Mouse (Mus musculus) ZHBTc4 (cell line): ENCODE results near the gene Olfr410.

Experiments
- DNase-seq: peaks from one replicate; pipeline ENCODE4 v3.0.0-alpha.2; 2011; ENCODE audit warnings: low read depth, low spot score

The Olfr410 gene

DNA sequence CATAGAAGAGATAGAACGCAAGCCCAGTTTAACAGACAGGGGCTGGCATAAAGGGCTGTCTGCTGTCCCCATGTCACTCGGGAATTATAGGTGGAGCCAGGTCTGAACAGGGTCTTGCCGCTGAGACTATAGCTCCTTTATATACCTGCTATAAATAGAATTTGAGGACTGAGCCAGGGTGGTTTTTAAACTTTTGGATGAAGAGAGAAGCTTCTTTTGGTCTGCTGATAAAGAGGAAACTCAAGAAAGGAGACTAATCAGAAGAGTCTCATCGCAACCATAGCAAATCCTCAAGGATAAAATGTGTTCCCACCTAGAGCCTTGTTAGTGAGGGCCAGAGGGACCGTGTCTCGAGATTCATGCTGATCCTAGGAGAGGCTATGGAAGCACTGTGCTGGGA, at the start of gene Olfr410:
Gene Olfr410 (minus strand): TSS at position 101 of the 400 bp plus-strand sequence.
- no peak for DNase-seq

GRCm38 (mm10) chr11:74387203-74387602, 49.4 kb upstream of the Olfr410 start:
- DNase-seq: no peak

DNA sequence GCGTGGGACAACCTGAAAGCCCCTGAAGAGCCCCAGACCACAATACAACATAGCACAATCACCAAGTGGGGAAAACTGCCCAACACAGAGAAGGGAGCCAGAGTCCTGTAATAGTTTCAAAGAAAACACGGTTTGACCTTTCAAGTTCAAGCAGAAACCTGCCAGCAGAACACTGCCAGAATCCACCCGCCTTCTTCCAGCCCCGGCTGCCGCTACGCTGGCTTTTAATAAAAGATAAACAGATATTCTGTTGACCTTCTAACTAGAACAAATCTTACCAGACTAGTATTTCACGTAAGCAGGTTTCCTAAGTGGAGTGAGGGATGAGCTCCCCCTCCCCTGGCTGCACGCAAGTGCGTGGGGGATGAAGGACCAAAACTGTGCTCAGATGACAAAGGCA, 47.8 kb upstream of the Olfr410 start:
- DNase-seq: no peak

GRCm38 (mm10) chr11:74379166-74379873, 41.5 kb upstream of the Olfr410 start:
- no peak for DNase-seq

DNA sequence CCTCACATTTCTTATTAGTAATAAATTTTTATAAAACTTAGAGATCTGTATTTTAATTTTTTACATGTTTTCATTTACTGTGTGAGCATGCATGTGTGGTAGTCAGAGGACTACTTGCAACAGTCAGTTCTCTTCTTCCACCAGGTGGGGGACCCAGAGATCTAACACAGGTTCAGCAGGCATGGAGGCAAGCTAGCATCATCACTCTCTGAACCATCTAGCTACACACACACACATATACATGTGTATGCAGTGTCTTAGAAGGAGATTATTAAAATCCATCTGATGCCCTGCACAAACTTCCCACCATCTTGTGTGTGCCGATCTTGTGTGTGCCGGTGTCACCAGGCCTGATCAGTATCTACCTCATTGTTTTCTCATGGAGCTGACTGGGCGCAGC, 39.0 kb upstream of the Olfr410 start:
- peak; percentile 75 for DNase-seq

- DNase-seq: peak; percentile 84
Observed at GRCm38 (mm10) chr11:74371393-74372100, 33.7 kb upstream of the Olfr410 start.

DNA sequence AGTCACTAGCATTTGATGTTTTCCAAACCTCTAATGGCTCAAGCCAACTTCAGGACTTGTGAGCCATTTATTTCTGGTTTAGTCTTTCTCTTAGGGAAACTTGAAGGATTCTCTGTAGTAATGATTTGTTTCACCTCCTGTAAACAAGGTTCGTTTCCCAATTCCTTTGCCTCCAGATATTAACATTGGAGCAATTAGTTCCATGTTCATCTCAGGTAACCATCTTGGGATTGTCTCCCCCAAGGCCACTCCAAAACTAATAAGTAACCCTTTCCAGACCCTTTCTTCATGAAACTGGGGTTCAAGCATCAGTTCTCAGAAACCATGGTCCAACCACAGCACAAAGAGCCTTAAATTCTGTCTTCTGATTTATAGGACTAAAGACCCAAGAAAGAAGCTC, 23.9 kb upstream of the Olfr410 start, which contains the start of gene Olfr412:
Gene Olfr412 (plus strand): TSS at position 301 of the 400 bp plus-strand sequence.
- DNase-seq: no peak

GRCm38 (mm10) chr11:74352550-74352949, 14.7 kb upstream of the Olfr410 start, which contains the start of gene Olfr411:
Gene Olfr411, minus strand, starts transcription at chr11:74352650.
- DNase-seq: no peak

GRCm38 (mm10) chr11:74328781-74329180, 9.1 kb downstream of the Olfr410 start:
- no peak for DNase-seq

DNA sequence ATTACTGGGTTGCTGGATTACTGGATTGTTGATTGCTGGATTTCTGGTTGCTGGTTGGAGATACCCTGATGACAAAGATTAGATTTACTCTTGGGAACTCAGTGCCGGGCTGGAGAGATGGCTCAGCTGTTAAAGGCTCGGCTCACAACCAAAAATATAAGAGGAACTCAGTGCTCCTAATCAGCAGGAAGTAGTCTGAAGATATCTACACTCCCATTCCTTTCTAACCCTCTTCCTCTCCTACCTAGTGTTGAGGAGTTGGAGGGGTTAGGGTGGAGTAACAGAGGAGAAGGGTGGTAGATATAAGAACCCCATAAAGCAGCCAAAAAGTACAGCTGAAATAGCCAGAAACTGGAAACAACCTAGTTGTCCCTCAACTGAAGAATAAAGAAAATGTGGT, 11.8 kb downstream of the Olfr410 start:
- no peak for DNase-seq

GRCm38 (mm10) chr11:74287256-74287655, 50.6 kb downstream of the Olfr410 start:
- no peak for DNase-seq

GRCm38 (mm10) chr11:74283436-74283835, 54.4 kb downstream of the Olfr410 start, which contains the start of gene Olfr59:
Gene Olfr59, plus strand, starts transcription at chr11:74283736.
- no peak for DNase-seq
